Mouse (Mus musculus) forebrain, embryonic 16.5 days (tissue): Measurements from ENCODE around the gene Gm20388. TPM values are rescaled to one million over a fixed set of nuclear protein-coding genes. Genes with fewer than 3 reads are reported as not detected.

Experiments used
- ATAC-seq: fragments of 200-750 bp; cut with Nextera tagmentation; 2 replicates; pipeline ENCODE4 v1.8.0; 2017; ENCODE audit warnings: mild to moderate bottlenecking, moderate library complexity
- H3K27ac ChIP-seq: fragments of 300-500 bp; sonication (generic); 2 replicates; pipeline ENCODE4 v1.5.1; 2014; ENCODE audit warnings: low read length, control low read depth
- H3K27me3 ChIP-seq: fragments of 300-500 bp; sonication (generic); replicated peaks from 2 replicates; pipeline ENCODE4 v1.6.1; 2014; ENCODE audit warnings: low read length; ENCODE audit not compliant: control insufficient read depth, insufficient read depth
- H3K36me3 ChIP-seq: fragments of 300-500 bp; sonication (generic); 2 replicates; pipeline ENCODE4 v1.6.1; 2014; ENCODE audit not compliant: control insufficient read depth, insufficient read depth
- H3K4me1 ChIP-seq: fragments of 300-500 bp; sonication (generic); replicated peaks from 2 replicates; pipeline ENCODE4 v1.6.1; 2014; ENCODE audit warnings: low read length; ENCODE audit not compliant: control insufficient read depth, insufficient read depth
- H3K4me2 ChIP-seq: fragments of 300-500 bp; sonication (generic); 2 replicates; pipeline ENCODE4 v1.6.1; 2014; ENCODE audit warnings: mild to moderate bottlenecking, low read length, control low read depth
- H3K4me3 ChIP-seq: fragments of 300-500 bp; sonication (generic); replicated peaks from 2 replicates; pipeline ENCODE4 v1.5.1; 2014; ENCODE audit warnings: mild to moderate bottlenecking, low read length, control low read depth
- H3K9ac ChIP-seq: fragments of 300-500 bp; sonication (generic); replicated peaks from 2 replicates; pipeline ENCODE4 v1.6.1; 2014; ENCODE audit warnings: low read depth, low read length, control low read depth
- H3K9me3 ChIP-seq: fragments of 300-500 bp; sonication (generic); 2 replicates; pipeline ENCODE4 v1.6.1; 2016; ENCODE audit warnings: low read length; ENCODE audit not compliant: control insufficient read depth
- WGBS: fragments of 180-500 bp; shearing (Covaris S2); extraction: QIAGEN DNeasy Blood & Tissue Kit; methylation state at CpG from one replicate; pipeline ENCODE4 v1.1.7; 2014; 5-methylcytosine and 5-hydroxymethylcytosine counted together
- polyA plus RNA-seq: library from polyadenylated mRNA; unstranded; fragments of >200 nt; fragmentation: Nextera tagmentation; extraction: Ambion mirVana; gene quantifications from 2 replicates; pipeline ENCODE4 v1.2.1, GENCODE M21; 2015

The Gm20388 gene
- polyA plus RNA-seq, 1 experiment from 2014 or later, result 4.7 TPM

GRCm38 (mm10) chr8:120248451-120248850 lies 337.8 kb downstream of the Gm20388 start:
- Histone ChIP-seq H3K4me2 (no peak overlapping the region), H3K4me3 (no peak overlapping the region), H3K4me1 (peaks cover 9% of the 10 kb centered on the region), H3K36me3 (no peaks in the 10 kb centered on the region), H3K9ac (no peak overlapping the region), H3K27me3 (no peaks in the 10 kb centered on the region), H3K9me3 (peaks cover 5% of the 10 kb centered on the region; the same call in 1 of the 2 replicates), H3K27ac (no peak overlapping the region)
- ATAC-seq, result no peak
- WGBS, result 93% methylated on average over 4 of the region's 4 CpGs

GRCm38 (mm10) chr8:120249800-120250336 lies 339.2 kb downstream of the Gm20388 start:
- 0 out of 2 replicates have a peak, but pooled peaks cover 2% of the 10 kb centered on the region for H3K9me3 ChIP-seq
- H3K4me1 ChIP-seq, result peaks cover 9% of the 10 kb centered on the region
- H3K9ac ChIP-seq, result no peak overlapping the region
- no peak for ATAC-seq
- no peak overlapping the region for H3K4me3 ChIP-seq
- no peak overlapping the region for H3K4me2 ChIP-seq
- H3K27me3 ChIP-seq, result no peaks in the 10 kb centered on the region
- H3K36me3 ChIP-seq, result no peaks in the 10 kb centered on the region
- no peak overlapping the region for H3K27ac ChIP-seq
- WGBS, result 81% methylated on average over 9 of the region's 9 CpGs

- ATAC-seq, result no peak
These were observed 340.2 kb downstream of the Gm20388 start for GRCm38 (mm10) chr8:120250750-120251410.

GRCm38 (mm10) chr8:120251411-120252035 lies 340.9 kb downstream of the Gm20388 start:
- no peak overlapping the region for H3K4me3 ChIP-seq
- H3K4me1 ChIP-seq, result peaks cover 15% of the 10 kb centered on the region
- no peaks in the 10 kb centered on the region for H3K27me3 ChIP-seq
- WGBS, result 72% methylated on average over 9 of the region's 9 CpGs
- 0 out of 2 replicates have a peak overlapping the region, but pooled peaks have one; percentile 6 for H3K9ac ChIP-seq
- H3K9me3 ChIP-seq, result 0 out of 2 replicates have a peak, but pooled peaks cover 2% of the 10 kb centered on the region
- ATAC-seq, result no peak
- no peak overlapping the region for H3K27ac ChIP-seq
- H3K4me2 ChIP-seq, result no peak overlapping the region
- no peaks in the 10 kb centered on the region for H3K36me3 ChIP-seq

More at GRCm38 (mm10) chr8:120250750-120251410, 340.2 kb downstream of the Gm20388 start:
- Histone ChIP-seq H3K4me1 (peaks cover 9% of the 10 kb centered on the region), H3K9ac (peak overlapping the region; percentile 6; the same call in 1 of the 2 replicates), H3K27me3 (no peaks in the 10 kb centered on the region), H3K4me2 (no peak overlapping the region), H3K4me3 (no peak overlapping the region), H3K36me3 (no peaks in the 10 kb centered on the region), H3K27ac (no peak overlapping the region), H3K9me3 (0 out of 2 replicates have a peak, but pooled peaks cover 2% of the 10 kb centered on the region)
- WGBS, result 52% methylated on average over 16 of the region's 16 CpGs

- H3K27me3 ChIP-seq, result no peaks in the 10 kb centered on the region
- ATAC-seq, result no peak
- no peak overlapping the region for H3K4me3 ChIP-seq
- no peaks in the 10 kb centered on the region for H3K36me3 ChIP-seq
- no peak overlapping the region for H3K27ac ChIP-seq
- H3K9me3 ChIP-seq, result no peaks in the 10 kb centered on the region
- H3K4me1 ChIP-seq, result peaks cover 25% of the 10 kb centered on the region
- WGBS, result 71% methylated on average over 8 of the region's 8 CpGs
- H3K9ac ChIP-seq, result no peak overlapping the region
- H3K4me2 ChIP-seq, result no peak overlapping the region
These were observed 343.0 kb downstream of the Gm20388 start for GRCm38 (mm10) chr8:120253626-120254025.

GRCm38 (mm10) chr8:120255406-120255987 lies 344.9 kb downstream of the Gm20388 start:
- no peaks in the 10 kb centered on the region for H3K9me3 ChIP-seq
- H3K4me1 ChIP-seq, result peaks cover 25% of the 10 kb centered on the region
- H3K27me3 ChIP-seq, result no peaks in the 10 kb centered on the region
- H3K4me2 ChIP-seq, result no peak overlapping the region
- no peak overlapping the region for H3K27ac ChIP-seq
- no peak overlapping the region for H3K4me3 ChIP-seq
- no peaks in the 10 kb centered on the region for H3K36me3 ChIP-seq
- 96% methylated on average over 6 of the region's 6 CpGs for WGBS
- ATAC-seq, result no peak
- no peak overlapping the region for H3K9ac ChIP-seq

- Histone ChIP-seq H3K4me3 (no peak overlapping the region), H3K9me3 (no peaks in the 10 kb centered on the region), H3K36me3 (no peaks in the 10 kb centered on the region), H3K9ac (no peak overlapping the region), H3K4me2 (no peak overlapping the region), H3K27me3 (no peaks in the 10 kb centered on the region), H3K27ac (no peak overlapping the region), H3K4me1 (peaks cover 24% of the 10 kb centered on the region)
- WGBS, result 37% methylated on average over 6 of the region's 6 CpGs
- ATAC-seq, result peak; percentile 75
These were observed 346.3 kb downstream of the Gm20388 start for GRCm38 (mm10) chr8:120256958-120257357.

- Histone ChIP-seq H3K4me2 (no peak overlapping the region), H3K9me3 (no peaks in the 10 kb centered on the region), H3K27me3 (no peaks in the 10 kb centered on the region), H3K4me1 (peaks cover 25% of the 10 kb centered on the region), H3K27ac (no peak overlapping the region), H3K9ac (no peak overlapping the region), H3K36me3 (no peaks in the 10 kb centered on the region), H3K4me3 (no peak overlapping the region)
- WGBS, result 92% methylated on average over 13 of the region's 13 CpGs
- no peak for ATAC-seq
These were observed 348.6 kb downstream of the Gm20388 start for GRCm38 (mm10) chr8:120259206-120259605.

GRCm38 (mm10) chr8:120260677-120261076 lies 350.0 kb downstream of the Gm20388 start:
- WGBS, result 84% methylated on average over 5 of the region's 5 CpGs
- H3K27me3 ChIP-seq, result no peaks in the 10 kb centered on the region
- ATAC-seq, result no peak
- no peaks in the 10 kb centered on the region for H3K36me3 ChIP-seq
- H3K27ac ChIP-seq, result no peak overlapping the region
- no peak overlapping the region for H3K9ac ChIP-seq
- H3K4me2 ChIP-seq, result no peak overlapping the region
- H3K4me3 ChIP-seq, result no peak overlapping the region
- peaks cover 40% of the 10 kb centered on the region for H3K4me1 ChIP-seq
- H3K9me3 ChIP-seq, result no peaks in the 10 kb centered on the region
